Mouse (Mus musculus) gastrocnemius, adult 18-20 months (tissue): ENCODE data around the gene Sec31a. TPM values are rescaled to one million over a fixed set of nuclear protein-coding genes. Genes with fewer than 3 reads are reported as not detected.

Experiments used
- total RNA-seq, 2 experiments: library from RNA; stranded (reverse); gene quantifications; 2 replicates each; pipeline ENCODE4 v1.2.3; 2021

Gene Sec31a
- total RNA-seq, 2 experiments from 2014 or later = 57.6 to 64.1 TPM

Other genes with a start within 250 kb of the Sec31a start
- 1 to 10 TPM; 4.5 to 6.3 TPM for gene Lin54, start 84.4 kb upstream of the Sec31a start, total RNA-seq
- 100 to 1,000 TPM; 110 to 112 TPM for gene Cops4, start 102.1 kb upstream of the Sec31a start, total RNA-seq
- gene Plac8, start 156.0 kb upstream of the Sec31a start, total RNA-seq = under 1 TPM in 1 of 2 experiments, not detected in 1; 0.80 TPM